Mouse (Mus musculus) thymus, postnatal 0 days (tissue): Measurements from ENCODE around the gene Sspo. TPM values are rescaled to one million over a fixed set of nuclear protein-coding genes. Genes with fewer than 3 reads are reported as not detected.

Source experiments
- DNase-seq: peaks from one replicate; pipeline ENCODE4 v3.0.0-alpha.2; 2015; ENCODE audit warnings: low spot score
- polyA plus RNA-seq: library from polyadenylated mRNA; unstranded; fragments of >200 nt; fragmentation: Nextera tagmentation; extraction: Ambion mirVana; gene quantifications from 2 replicates; pipeline ENCODE4 v1.2.1, GENCODE M21; 2015

Gene Sspo
- polyA plus RNA-seq: 0.68 and 0.77 TPM in 2 replicates

DNA sequence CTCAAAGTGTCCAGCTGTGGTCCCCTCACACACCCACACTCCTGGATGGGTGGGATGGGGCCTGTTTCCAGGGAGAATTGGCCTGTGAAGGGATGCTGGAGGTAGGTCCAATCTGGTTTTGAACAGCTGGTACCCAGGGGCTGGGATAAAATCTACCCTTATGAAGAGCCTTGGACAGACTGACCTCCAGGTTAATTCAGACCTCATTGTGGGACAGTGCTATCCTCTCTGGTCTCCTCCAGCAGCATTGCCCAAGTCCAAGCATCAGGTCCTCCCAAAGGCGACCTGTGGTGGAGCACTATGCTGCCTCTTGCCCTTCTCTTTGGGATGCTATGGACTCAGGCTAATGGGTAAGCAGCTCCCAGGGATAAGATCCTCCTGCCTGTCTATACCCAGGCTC is at the start of gene Sspo:
Sspo (plus strand) TSS at position 301 of the 400 bp plus-strand sequence.
- no peak for DNase-seq

DNA sequence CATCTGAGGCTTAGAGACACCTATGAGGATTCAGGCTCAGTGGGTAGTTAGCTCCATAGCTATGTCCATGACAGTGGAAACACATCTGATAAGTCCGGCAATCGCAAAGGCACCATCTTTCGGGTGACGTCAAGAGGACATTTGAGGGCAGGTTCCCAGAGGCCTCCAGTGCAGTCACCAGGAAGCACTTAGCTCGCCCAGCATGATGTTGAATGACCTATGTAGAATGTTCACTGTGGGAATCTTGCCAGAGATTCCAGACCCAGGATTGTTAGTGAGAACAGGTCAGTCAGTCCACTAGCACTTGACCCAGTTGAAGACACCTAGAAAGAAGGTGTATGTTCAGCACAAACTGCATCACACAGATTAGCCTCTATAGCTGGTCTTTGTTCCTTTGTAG is 48.1 kb upstream of the Sspo start:
- no peak for DNase-seq

DNA sequence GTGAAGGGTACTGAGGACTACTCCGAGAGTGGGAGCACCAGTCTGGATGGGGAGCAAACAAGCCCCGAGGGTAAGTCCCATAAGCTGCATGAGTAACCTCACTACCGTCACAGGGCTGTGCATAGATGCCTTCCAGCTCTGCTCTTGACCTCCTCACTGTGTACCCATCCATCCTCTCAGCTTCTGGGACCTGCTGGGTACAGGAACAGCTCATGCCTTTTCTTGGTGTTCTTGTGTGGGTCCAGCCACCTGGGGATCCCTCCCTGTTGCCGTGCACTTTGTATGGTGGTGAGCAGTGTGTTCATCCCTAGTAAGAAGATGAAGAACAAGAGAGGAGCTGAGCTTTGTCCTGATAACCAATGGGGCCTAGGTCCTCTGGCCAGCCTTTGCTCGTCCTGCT is 44.0 kb upstream of the Sspo start:
- DNase-seq: no peak

DNA sequence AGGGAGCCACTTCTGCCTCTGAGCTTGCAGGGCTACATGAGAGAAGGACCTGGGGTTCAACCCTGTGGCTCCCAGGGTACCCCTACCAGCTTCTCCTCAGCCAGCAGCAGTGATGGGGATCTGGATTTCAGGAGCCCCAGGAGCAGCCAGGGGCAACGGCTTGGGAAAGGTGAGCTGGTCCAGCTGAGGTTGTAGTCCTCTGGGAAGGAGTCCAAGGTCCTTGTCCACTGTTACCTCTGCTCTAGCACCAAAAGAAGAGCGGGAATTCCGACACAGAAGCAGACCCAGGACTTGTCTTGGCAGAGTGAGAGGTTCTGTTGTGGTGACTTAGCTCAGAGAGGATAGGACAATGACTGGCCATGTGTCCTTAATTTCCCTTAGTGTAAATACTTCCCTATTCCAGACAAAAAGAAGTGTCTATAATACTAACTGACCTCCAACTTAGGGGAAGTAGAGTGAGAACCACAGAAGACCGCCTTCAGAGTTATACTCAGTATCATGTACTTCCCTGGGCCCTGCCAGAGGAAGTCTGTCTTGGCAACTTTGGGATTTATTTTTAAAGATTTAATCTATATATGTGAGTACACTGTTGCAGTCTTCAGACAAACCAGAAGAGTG is 38.2 kb upstream of the Sspo start:
- DNase-seq: no peak

DNA sequence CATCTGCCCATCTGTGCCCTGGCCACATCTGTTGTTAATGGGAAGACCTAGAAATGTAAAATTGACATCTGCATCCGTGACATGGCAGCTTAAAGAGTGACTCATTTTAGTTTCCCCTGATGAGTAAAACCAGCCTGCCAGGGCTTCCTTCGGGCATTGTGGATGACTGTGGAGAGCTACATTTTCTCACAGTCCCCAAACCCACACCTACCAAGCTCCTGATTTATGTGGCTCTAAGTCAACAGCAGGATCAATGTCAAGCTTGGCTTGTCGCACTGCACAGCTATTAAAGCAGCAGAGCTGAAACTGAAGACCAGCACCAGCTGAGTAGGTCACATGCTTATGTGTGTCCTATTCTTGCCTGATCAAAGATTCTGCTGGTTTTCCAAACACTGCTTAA is 37.5 kb upstream of the Sspo start:
- DNase-seq: no peak

DNA sequence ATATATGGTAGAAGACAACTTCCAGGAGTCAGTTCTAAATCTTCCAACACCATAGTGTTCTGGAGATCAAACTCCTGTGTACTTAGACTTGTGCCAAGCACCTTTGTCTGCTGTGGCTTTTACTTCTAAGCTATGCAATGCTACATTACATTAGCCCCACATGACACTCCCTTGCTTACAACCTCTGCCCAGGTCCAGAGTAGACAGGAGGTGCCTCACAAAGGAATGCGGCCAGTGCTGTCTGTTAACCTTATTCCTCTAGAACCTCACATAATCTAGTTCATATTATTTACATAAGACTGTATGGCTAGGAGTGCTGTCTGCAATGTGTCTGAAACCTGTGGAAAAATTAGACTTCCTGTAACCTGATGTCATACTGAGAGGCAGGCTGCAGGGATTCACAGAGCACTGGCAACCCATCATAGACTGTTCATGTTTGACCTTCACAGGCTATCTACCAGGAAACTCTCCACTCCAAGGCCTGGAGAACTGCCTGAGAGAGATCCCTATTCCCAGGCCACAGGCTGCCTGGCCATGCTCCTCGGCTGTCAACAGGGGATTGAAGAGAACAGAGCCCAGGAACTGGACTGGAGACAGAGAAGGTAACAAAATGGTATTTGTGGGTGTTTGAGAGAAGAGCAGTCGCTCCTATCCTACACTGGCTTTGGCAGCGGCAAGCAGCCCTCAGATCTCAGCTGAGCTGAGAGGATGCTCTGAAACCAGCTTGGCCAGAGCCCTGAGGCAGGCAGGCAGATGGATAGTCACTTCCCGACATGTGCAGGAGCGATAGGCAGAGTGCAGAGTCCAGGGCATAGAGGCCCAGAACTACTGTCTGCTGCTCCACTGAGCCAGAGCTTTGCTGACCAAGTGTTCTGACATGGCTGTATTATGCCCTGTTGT is 36.6 kb upstream of the Sspo start:
- no peak for DNase-seq

DNA sequence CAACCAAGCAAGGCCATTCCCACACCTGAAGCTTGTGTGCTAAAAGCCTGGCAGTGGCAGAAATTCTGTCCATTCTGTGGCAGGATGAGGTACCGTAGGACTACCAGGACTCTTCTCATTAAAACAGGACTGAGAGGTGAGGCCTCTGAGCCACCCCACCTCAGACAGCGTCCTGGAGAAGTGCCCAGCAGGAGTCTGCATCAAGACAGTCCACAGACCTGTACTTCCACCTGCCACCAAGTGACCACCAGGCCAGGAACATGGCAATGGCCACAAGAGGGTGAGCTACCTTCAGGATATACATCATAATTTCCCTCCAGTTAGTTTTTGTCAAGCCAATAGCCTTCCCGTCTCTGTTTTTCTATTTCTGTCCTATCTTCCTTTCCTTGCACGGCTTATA is 35.9 kb upstream of the Sspo start:
- DNase-seq: no peak

DNA sequence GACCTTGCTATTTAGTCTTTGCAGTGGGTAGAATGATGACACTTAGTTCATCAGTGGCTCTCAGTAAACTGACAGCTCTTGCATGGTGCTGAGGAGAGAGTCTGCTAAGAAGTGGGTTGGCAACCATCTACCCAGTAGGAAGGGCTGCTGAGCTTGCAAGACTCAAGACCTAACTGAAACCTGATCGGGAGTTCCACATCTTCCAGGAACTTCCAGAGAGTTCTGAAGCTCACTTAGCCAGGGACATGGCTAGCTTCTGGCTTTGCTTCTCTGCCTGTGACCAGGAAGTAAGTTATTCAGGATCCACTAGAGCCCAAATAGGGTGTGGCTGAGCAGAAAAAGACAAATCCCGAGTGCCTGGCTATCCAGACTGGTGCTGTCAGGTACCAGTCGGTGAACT is 35.4 kb upstream of the Sspo start:
- no peak for DNase-seq

GRCm38 (mm10) chr6:48413081-48413480 is 34.9 kb upstream of the Sspo start:
- DNase-seq: no peak

- no peak for DNase-seq
These were observed 33.1 kb upstream of the Sspo start for GRCm38 (mm10) chr6:48414886-48415285.

DNA sequence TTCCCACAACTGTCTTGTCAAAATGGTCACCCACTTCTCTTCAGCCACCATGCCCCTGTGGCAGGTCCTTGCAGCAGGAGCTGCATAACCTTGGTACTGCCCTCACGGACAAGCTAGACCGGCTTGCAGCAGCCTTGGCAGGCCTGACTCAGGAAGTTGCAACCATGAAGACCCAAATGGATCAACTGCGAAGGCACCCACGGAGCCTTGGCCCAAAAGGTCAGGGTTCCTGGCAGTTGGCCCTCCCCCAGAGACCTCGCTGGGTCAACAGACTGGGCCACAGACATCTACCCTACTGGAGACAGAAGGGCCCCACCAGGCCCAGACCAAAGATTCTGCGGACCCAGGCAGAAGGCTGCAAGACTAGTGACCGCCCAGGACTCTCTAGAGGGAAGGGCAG is 32.4 kb upstream of the Sspo start:
- no peak for DNase-seq

GRCm38 (mm10) chr6:48416486-48416885 is 31.5 kb upstream of the Sspo start:
- no peak for DNase-seq

- DNase-seq: no peak
These were observed 27.4 kb upstream of the Sspo start for GRCm38 (mm10) chr6:48420647-48421046.

DNA sequence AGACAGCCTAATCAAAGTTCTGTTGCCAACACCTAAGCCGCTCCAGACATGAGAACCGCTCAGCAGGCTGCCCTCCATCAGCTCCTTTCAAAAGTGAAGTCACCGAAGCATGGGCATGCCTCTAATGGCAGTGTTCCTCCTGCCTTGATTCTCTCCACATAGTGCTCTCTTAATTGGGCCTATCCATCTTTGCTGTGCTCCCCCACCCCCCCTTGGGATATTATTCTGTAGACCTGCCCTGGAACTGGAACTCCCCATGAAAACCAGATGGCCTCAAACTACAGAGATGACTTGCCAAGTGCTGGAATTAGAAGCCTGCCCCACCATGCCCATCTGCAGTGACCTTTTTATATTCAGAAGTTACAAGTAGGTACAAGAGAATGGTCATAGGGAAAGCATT is 24.7 kb upstream of the Sspo start:
- DNase-seq: no peak

DNA sequence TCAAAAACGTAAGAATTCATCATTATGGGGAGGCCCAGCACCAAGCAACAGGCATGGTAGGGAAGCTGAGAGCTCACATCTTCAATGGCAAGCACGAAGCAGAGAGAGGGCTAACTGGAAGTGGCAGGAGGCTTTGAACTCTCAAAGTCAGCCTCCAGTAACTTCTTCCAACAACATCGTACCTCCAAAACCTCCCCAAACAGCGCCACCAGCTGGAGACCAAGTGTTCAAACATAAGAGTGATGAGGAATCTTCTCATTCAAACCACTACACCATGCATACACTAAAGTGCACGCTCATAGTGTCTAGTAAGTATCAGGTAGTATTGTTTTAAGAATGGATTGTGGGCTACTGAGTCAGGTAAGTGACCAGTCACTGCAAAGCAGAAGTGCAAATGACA is 24.0 kb upstream of the Sspo start:
- no peak for DNase-seq

DNA sequence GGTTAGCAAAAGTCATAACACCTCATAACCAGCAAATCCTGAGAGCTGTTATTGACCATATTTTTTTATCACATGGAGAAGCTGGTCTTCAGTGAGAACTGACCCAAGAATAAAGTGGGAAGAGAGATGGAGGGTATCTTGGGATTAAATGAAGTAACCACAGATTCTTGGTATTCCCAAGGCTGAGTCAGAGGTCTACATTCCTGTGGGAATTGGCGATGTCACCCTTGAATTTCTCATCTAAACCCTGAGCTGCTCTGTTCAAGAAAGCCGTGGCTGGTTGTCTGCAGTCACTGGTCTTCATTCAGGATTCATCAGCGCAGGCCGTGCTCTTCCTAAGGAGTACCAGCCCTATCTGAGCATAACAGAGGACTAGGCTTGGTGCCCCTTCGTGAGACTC is 21.1 kb upstream of the Sspo start:
- no peak for DNase-seq

DNA sequence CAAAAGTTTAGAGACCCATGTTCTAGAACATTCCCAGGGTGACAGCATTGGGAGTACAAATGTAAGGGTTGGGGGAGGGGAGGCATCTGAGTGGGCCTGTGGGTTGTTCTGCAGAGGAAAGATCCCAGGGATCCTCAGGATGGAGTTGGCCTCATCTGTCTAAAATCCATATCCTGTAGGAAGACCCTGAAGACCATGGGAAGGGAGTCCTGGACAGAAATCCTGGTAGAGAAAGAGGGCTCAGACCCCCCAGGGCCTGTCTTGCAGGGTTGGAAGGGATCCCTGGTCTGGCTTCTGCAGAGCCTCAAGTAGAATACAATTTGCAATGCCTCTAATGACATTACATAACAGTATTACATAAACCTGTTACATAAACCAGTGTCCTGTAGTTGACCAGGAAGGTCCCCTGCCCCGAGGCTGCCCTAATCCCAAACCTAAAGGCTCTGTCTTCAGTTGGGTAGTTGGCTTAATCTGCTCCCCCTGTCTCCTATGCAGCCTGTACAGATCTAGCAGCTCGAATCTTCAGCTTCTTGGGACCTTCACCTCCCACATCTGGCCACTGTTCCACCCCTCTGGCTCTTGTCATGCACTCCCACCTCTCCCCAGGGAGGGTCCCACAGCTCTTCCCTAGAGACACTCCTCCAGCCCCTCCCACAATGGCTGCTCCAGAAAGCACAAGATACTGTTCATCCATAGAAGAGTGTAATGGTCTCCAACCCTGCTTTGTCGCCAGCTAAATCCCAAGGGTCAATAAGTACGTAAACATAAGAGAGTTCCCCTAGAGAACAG is 19.1 kb upstream of the Sspo start:
- DNase-seq: no peak

DNA sequence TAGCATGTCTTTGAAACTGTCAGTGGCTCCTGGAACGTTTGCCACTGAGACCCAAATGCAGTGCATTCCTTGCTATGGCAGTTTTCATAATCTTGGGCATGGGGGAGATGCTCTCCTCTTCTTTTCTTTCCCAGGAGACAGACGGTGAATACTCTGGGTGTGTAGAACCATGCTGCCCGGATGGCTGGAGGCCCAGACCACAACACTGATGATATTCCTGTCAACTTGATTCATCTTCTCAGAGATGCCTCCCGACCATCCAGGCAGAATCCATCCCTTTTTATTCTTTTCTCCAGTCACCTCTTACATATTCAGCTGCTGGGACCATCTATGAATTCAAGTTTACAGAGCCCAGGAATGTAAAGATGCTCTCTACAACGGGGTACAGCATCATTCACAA is 17.3 kb upstream of the Sspo start:
- DNase-seq: no peak

DNA sequence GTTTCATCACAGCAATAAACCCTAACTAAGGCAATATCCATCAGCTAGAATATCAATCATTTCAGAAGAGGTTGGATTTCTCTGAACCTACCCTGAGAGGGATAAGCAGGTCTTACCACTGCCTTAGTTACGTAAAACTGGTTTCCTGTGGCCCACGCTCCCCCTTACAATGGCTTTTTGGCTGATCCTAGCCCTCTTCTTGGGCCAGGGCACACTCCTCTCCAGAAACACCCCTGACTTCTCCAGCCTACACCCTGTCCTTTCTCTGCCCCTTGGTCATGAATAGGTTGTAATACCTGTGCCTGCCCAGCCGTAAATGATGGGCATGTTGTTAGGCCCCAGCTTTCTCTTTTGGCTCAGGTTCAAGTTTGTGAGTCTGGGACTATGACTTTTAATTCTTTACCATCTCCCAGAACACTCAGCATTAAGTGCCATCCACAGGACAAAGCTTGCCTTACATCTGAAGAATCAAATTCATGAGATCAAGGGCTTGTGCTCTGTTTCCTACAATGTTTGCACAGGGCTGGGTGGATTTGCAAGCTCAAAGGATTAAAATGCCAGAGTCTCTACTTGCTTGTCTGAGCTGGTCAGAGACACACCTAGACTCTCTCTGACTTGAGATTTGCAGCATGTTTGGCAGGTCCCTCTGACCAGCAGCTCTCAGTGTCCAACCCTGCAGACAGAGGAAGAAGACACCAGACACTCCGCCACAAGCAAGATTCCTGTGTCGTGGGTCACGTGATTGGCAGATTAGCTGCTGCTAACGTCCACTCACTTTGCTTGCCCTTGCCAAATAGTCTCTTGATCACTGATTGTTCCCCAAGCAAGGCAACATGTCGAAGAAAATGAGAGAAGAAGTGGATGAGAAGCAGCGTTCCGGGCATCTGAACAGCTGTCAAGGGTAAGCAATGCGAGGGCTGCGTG is 14.9 kb upstream of the Sspo start:
- DNase-seq: no peak

DNA sequence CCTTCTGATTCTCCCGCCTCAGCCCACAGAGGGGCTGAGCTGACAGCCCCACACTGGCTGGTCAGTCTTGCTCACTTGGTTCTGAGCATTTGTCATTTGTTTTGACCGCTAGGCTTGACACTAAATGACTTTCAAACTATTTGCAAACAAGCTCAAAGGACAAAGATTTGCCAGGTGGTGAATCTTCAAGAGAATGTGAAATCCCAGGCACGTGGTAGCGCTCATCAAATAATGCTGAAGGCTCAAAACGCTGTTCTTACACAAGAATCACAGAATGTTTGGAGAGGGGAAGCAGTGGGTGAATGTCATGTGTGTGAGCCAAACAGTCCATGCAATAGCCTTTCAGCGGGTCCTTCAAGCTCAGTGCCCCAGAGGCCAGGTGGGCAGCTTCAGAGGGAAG is 13.4 kb upstream of the Sspo start:
- no peak for DNase-seq

- no peak for DNase-seq
These were observed 12.9 kb upstream of the Sspo start for GRCm38 (mm10) chr6:48435111-48435510.
